Mouse (Mus musculus): Measurements from ENCODE around the gene Neurl4.
"Not testable (repeated sequence)": the region's sequence is repeated elsewhere in the genome, so short reads cannot be mapped to it uniquely, and the experiment has no call there.

The Neurl4 gene

GRCm38 (mm10) chr11:69912716-69913530 is 12.1 kb downstream of the Neurl4 start:
- DNase-seq (ENCODE audit: low read depth in 2 of 2, low spot score in 2 of 2): no peak

DNA sequence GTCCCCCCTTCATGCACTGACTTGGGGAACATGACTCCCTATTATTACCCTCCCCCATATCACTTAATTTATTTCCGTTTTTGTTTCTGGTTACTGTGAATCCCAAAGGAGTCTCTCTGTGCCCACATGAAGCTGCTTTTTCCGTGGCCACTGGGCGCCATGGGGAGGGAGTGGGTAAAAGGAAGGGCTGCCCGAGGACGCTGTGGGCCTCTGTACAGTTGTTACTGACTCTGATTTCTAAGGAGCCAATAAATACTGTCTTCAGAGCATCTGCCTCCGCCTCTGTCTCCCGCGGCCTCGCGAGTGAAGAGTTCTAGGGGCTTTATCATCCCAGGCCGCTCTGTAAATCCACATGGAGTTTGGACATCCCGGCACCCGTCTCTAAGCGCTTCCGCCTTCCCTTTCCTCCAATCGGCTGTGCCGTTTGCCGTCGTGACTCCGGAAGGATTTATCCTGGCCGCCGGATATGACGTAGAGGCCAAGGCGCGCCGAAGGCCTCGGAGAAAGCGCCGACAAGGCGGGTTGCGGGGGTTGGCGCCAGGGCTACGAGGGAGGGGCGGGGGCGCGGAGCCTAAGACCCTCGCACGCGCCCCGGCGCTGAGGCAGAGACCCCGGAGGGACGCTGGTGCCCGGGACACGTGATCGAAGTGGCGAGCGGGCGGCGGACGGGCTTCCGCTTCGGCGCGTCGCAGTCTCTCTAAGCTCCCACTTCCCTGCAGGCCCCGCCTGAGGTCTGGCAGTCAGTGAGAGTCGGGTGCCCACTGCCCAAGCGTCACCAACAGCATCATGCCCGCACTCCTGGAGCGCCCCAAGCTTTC is 12.9 kb downstream of the Neurl4 start, which contains the start of gene Gps2:
Gps2 (plus strand) TSS at position 335 of the 818 bp plus-strand sequence.
- DNase-seq (ENCODE audit: low read depth in 2 of 2, low spot score in 2 of 2): peak; percentile 85 to 88

- no peak for DNase-seq (ENCODE audit: low read depth in 2 of 2, low spot score in 2 of 2)
Measured at GRCm38 (mm10) chr11:69914372-69914764, 13.5 kb downstream of the Neurl4 start.

GRCm38 (mm10) chr11:69914917-69915430 is 14.1 kb downstream of the Neurl4 start:
- no peak for DNase-seq (ENCODE audit: low read depth in 2 of 2, low spot score in 2 of 2)

DNA sequence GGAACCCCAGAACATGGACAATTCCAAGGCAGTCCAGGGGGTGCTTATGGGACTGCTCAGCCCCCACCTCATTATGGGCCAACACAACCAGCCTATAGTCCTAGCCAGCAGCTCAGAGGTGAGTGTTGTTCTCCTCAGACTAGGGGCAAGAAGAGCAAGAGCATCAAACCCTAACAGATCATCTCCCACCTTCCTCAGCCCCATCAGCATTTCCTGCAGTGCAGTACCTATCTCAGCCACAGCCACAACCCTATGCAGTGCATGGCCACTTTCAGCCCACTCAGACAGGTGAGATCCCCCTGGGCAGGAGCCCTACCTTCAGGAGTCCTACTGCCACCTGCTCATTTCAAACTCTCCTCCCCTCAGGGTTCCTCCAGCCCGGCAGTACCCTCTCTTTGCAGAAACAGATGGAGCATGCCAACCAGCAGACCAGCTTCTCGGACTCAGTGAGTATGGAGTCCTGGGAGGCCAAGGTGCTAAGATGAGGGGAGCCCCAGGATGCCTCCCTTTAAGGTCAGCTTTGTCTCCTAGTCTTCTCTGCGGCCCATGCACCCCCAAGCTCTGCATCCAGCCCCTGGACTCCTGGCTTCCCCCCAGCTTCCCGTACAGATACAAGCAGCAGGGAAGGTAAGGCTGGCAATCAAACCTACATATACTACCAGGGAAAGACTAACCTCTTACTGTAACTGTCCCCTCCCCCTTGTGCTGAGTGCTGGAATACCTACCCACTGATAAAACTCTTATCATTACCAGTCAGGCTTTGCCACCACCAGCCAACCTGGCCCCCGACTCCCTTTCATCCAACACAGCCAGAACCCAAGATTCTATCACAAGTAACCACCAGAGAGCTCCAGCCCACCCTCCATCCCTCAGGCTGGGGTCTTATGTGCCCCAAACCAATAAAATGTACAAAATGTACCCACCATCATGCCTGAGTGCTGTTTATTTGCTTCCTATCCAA is 15.1 kb downstream of the Neurl4 start:
- no peak for DNase-seq (ENCODE audit: low read depth in 2 of 2, low spot score in 2 of 2)

- DNase-seq (ENCODE audit: low read depth in 2 of 2, low spot score in 2 of 2): not testable (repeated sequence)
Measured at GRCm38 (mm10) chr11:69916652-69917378, 15.9 kb downstream of the Neurl4 start.

DNA sequence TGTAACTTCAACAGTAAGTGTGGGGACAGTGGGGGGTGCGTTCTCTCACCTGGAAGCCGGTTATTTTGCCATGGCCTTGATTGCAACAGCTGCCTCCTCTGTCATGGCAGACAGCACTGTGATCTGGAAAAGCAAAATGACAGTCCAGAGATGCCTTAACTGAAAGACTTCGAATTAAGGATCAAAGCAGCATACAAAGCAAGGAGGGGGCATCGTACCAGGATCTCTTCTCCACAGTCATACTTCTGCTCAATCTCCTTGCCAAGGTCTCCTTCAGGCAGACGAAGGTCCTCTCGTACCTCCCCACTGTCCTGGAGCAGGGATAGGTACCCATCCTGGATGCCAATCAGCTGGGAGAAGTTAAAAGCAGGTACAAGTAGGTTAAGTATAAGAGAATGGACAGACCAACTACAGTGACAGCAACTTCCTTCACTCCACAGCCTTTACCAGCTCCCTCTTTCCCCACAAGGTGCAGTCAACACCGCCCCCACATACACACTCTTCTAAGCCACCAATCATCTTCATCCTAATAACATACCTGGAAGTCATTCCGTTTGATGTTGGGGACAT is 16.6 kb downstream of the Neurl4 start:
- no peak for DNase-seq (ENCODE audit: low read depth in 2 of 2, low spot score in 2 of 2)

DNA sequence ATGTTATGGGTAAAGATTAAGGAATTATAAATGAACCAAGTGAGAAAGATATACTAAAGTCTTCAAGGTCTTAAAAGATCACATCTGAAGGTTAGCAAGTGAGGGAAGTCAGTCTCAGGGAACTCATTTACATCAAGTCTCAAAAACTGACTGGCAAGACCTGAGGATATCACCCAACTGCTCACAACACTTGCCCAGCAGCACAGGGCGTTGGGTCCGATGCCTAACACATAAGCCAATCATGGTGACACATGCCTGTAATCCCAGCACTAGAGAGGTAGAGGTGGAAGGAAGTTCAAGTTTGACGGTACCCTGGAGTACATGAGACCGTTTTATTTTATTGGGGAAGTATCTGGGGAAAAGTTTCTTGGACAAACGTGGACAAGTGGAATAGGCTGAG is 17.2 kb downstream of the Neurl4 start:
- DNase-seq (ENCODE audit: low read depth in 2 of 2, low spot score in 2 of 2): no peak

DNA sequence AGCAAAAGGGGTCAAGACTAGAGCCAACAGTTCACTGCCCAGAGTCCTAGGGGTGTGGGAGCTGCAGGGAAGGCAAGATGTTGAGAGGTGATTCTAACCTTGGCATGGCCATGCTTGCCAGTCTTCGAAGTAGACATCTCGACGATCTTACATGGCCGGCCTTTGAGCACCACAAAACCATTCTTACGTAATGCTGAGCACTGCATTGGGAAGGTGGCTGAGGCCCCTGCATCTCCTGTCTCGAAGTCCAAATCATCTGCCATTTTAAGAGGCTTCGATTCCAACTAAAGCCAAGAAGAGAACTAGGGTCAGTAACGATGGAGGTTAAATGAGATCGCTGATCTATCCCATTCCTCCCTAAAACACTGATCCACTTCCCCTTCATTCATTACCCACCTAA is 18.2 kb downstream of the Neurl4 start:
- no peak for DNase-seq (ENCODE audit: low read depth in 2 of 2, low spot score in 2 of 2)

GRCm38 (mm10) chr11:69919661-69920265 is 18.9 kb downstream of the Neurl4 start:
- DNase-seq (ENCODE audit: low read depth in 2 of 2, low spot score in 2 of 2): peak; percentile 63 to 75

DNA sequence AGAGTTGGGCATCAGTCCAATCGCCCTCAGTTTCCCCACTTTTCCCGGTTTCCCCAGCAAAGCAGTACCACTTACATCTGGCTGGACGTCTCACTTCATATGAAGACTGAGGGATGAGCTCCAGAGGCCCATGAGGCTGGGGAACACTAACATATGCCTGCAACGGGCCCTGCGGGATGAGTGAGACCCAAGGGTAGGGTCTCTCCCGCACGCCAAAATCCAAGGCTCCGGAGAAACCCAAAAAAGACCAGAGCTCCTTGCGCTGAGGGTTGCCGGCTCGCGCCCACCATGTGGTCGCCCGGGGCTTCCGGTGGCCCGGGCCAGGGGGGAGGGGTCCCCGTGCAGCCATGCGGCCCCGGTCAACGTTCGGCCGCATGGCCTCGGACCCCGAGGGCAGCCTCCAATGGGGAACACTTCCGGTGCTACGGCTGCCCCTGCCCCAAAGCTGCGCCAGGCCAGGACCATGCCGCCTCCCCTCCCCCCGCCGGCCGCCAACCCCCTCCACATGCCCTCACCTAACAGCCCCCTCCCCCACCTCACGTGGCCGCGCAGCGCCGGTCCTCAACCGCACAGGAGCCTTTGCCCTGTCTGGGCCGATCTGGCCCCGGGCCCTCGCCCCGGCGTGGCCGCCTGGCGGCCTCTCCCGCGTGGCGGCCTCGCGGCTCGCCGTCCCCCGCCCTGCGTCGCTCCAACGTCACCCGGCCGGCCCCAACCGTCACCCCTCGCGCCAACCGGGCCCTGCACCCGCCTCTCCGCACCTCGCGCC is 19.6 kb downstream of the Neurl4 start:
- DNase-seq (ENCODE audit: low read depth in 2 of 2, low spot score in 2 of 2): no peak

- DNase-seq (ENCODE audit: low read depth in 2 of 2, low spot score in 2 of 2): peak; percentile 100
Measured at GRCm38 (mm10) chr11:69921114-69922011, 20.5 kb downstream of the Neurl4 start, which contains the start of gene Eif5a. Eif5a (minus strand) TSS chr11:69921958.

- no peak for DNase-seq (ENCODE audit: low read depth in 2 of 2, low spot score in 2 of 2)
Measured at GRCm38 (mm10) chr11:69922012-69922756, 21.3 kb downstream of the Neurl4 start.

GRCm38 (mm10) chr11:69922796-69923195 is 21.9 kb downstream of the Neurl4 start:
- no peak for DNase-seq (ENCODE audit: low read depth in 2 of 2, low spot score in 2 of 2)

DNA sequence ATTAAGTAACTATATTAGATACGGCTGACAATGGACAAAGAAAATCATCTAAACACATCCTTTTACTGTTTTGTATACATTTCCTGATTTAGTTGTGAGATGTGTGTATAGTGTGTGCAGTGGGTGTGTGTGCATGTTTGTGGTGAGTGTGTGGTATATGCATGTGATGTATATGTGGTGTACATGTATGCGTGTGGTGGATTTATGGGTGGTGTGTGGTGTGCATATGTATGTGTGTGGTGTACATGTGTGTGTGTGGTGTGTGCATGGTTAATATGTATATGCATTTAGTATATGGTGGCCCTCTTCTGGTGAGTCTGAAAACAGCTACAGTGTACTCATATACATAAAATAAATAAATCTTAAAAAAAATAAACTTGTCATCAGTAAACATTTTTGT is 26.6 kb downstream of the Neurl4 start:
- no peak for DNase-seq (ENCODE audit: low read depth in 2 of 2, low spot score in 2 of 2)

- DNase-seq (ENCODE audit: low read depth in 2 of 2, low spot score in 2 of 2): no peak
Measured at GRCm38 (mm10) chr11:69929712-69930111, 28.8 kb downstream of the Neurl4 start.

DNA sequence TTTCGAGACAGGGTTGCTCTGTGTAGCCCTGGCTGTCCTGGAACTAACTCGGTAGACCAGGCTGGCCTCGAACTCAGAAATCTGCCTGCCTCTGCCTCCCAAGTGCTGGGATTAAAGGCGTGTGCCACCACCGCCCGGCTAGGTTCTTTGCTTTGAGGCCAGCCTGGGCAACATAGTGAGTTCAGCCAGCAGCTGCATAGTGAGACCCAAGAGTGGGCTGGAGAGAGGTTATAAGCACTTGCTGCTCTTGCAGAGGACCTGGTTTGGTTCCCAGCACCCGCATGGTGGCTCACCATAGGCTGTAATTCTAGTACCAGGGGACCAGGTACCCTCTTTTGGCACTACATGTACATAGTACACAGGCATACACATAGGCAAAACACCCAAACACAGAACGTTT is 29.3 kb downstream of the Neurl4 start:
- not testable (repeated sequence) for DNase-seq (ENCODE audit: low read depth in 2 of 2, low spot score in 2 of 2)

Measured in CD8-positive naive resting alpha-beta T cell, adult 2 months (primary cell).